Comparison of ENCODE assay signal across 8 mouse cellular contexts in the genomic region with DNA sequence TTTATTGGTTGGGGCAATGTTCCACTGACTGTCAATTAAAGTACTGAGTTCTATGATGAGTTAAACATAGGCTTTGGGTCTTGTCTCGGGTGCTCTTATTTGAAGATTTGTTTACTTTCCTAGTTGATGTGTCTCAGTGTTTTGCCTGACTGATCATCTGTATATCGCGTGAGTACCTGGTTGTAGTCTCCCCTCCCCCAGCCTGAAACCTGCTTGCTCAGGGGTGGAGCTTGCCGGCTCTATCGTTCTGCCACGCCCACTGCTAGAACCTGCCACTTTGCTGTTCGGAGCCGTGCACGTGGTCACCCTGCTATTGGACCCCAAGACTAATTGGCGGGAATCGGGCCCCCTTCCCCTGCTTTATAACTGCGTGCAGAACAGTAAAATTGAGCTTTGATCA. TPM values are rescaled to one million over a fixed set of nuclear protein-coding genes. Genes with fewer than 3 reads are reported as not detected.
A peak's percentile ranks its signal among the peaks of the same experiment; 100 is the strongest.
DNase-seq lines count a peak whose midpoint lies in the region; ATAC-seq lines count a peak whose summit lies in the region.
"Not testable (repeated sequence)": the region's sequence is repeated elsewhere in the genome, so short reads cannot be mapped to it uniquely, and the experiment has no call there.

No protein-coding gene starts in this region.

- H3K36me3 ChIP-seq in forebrain, embryonic 13.5 days (ENCODE audit: poor library complexity, severe bottlenecking); hindbrain, embryonic 13.5 days; kidney, embryonic 16.5 days (ENCODE audit: insufficient read depth, low read length); liver, embryonic 11.5 days (ENCODE audit: control insufficient read depth, insufficient read depth, low read length); midbrain, embryonic 13.5 days; stomach, embryonic 16.5 days (ENCODE audit: control insufficient read depth, insufficient read depth, low read length): not testable (repeated sequence)

- not testable (repeated sequence) for H3K4me1 ChIP-seq in forebrain, embryonic 13.5 days; hindbrain, embryonic 13.5 days (replicated peaks); kidney, embryonic 16.5 days (ENCODE audit: insufficient read depth, low read length); liver, embryonic 11.5 days (replicated peaks; ENCODE audit: control insufficient read depth, insufficient read depth, low read length); midbrain, embryonic 13.5 days (replicated peaks); stomach, embryonic 16.5 days (ENCODE audit: control insufficient read depth, insufficient read depth, low read length)

- not testable (repeated sequence) for H3K4me3 ChIP-seq in forebrain, embryonic 13.5 days; hindbrain, embryonic 13.5 days; kidney, embryonic 16.5 days (ENCODE audit: low read length); liver, embryonic 11.5 days (ENCODE audit: low read depth, low read length); midbrain, embryonic 13.5 days (replicated peaks); stomach, embryonic 16.5 days (replicated peaks; ENCODE audit: low read length)

- peaks cover 11% of the 10 kb centered on the region; the same call in 1 of the 2 replicates for H3K27me3 ChIP-seq in forebrain, embryonic 13.5 days
- peaks cover 11% of the 10 kb centered on the region; the same call in 1 of the 2 replicates for H3K27me3 ChIP-seq in hindbrain, embryonic 13.5 days
- peaks cover 12% of the 10 kb centered on the region; the same call in 1 of the 2 replicates for H3K27me3 ChIP-seq in kidney, embryonic 16.5 days (ENCODE audit: insufficient read depth, low read length)
- not testable (repeated sequence) for H3K27me3 ChIP-seq in liver, embryonic 11.5 days (replicated peaks; ENCODE audit: control insufficient read depth, insufficient read depth, low read length); stomach, embryonic 16.5 days (ENCODE audit: control insufficient read depth, insufficient read depth, low read length)
- peaks cover 12% of the 10 kb centered on the region; the same call in 1 of the 2 replicates for H3K27me3 ChIP-seq in midbrain, embryonic 13.5 days

- H3K9me3 ChIP-seq in forebrain, embryonic 13.5 days (replicated peaks); hindbrain, embryonic 13.5 days; kidney, embryonic 16.5 days (ENCODE audit: low read length); liver, embryonic 11.5 days (ENCODE audit: control insufficient read depth, low read length); midbrain, embryonic 13.5 days; stomach, embryonic 16.5 days (replicated peaks; ENCODE audit: control insufficient read depth, low read length): not testable (repeated sequence)

- peak overlapping the region; percentile 37 for H3K4me2 ChIP-seq in forebrain, embryonic 13.5 days
- H3K4me2 ChIP-seq in hindbrain, embryonic 13.5 days = peak overlapping the region; percentile 26; the same call in 1 of the 2 replicates
- peak overlapping the region; percentile 37 for H3K4me2 ChIP-seq in kidney, embryonic 16.5 days (replicated peaks; ENCODE audit: low read depth, low read length)
- H3K4me2 ChIP-seq in liver, embryonic 11.5 days = peak overlapping the region; percentile 47
- H3K4me2 ChIP-seq in midbrain, embryonic 13.5 days (replicated peaks) = peak overlapping the region; percentile 13
- H3K4me2 ChIP-seq in stomach, embryonic 16.5 days (ENCODE audit: low read depth, low read length) = peak overlapping the region; percentile 10

- ATAC-seq in forebrain, embryonic 13.5 days; hindbrain, embryonic 13.5 days (ENCODE audit: low FRiP score); kidney, embryonic 16.5 days (ENCODE audit: low FRiP score, low TSS enrichment); liver, embryonic 11.5 days (replicated peaks; ENCODE audit: low FRiP score); midbrain, embryonic 13.5 days; stomach, embryonic 16.5 days (ENCODE audit: insufficient read depth, low FRiP score): not testable (repeated sequence)

- not testable (repeated sequence) for H3K27ac ChIP-seq in forebrain, embryonic 13.5 days; hindbrain, embryonic 13.5 days; kidney, embryonic 16.5 days (ENCODE audit: low read length); liver, embryonic 11.5 days (ENCODE audit: low read depth, low read length); midbrain, embryonic 13.5 days; stomach, embryonic 16.5 days (ENCODE audit: low read length)

- not testable (repeated sequence) for H3K9ac ChIP-seq in forebrain, embryonic 13.5 days; hindbrain, embryonic 13.5 days; kidney, embryonic 16.5 days (replicated peaks; ENCODE audit: low read length); liver, embryonic 11.5 days (ENCODE audit: low read depth, low read length); midbrain, embryonic 13.5 days (replicated peaks); stomach, embryonic 16.5 days (ENCODE audit: low read length)

- WGBS in forebrain, embryonic 13.5 days = 26% methylated on average over 12 of the region's 12 CpGs
- WGBS in hindbrain, embryonic 13.5 days = 34% methylated on average over 12 of the region's 12 CpGs
- 23% methylated on average over 12 of the region's 12 CpGs for WGBS in kidney, embryonic 16.5 days
- WGBS in liver, embryonic 11.5 days = 18% methylated on average over 12 of the region's 12 CpGs
- 35% methylated on average over 12 of the region's 12 CpGs for WGBS in midbrain, embryonic 13.5 days
- 16% methylated on average over 12 of the region's 12 CpGs for WGBS in stomach, embryonic 16.5 days

- peak; percentile 80 for DNase-seq in A20 (ENCODE audit: low read depth, low spot score)
- peak; percentile 13 for DNase-seq in adrenal gland, postnatal 25 days
- DNase-seq in liver, embryonic 11.5 days (ENCODE audit: low spot score) = not testable (repeated sequence)

RNA-seq across cellular contexts. Expression of a gene that starts 4.3 kb away (rescaled TPM):
- total RNA-seq in adrenal gland, postnatal 25 days (2021) = 5.0 and 7.1 TPM in 2 replicates
- 9.6 and 10.7 TPM in 2 replicates for polyA plus RNA-seq in forebrain, embryonic 13.5 days (2015; fragmentation: Nextera tagmentation; extraction: Ambion mirVana)
- polyA plus RNA-seq in hindbrain, embryonic 13.5 days (2015; fragmentation: Nextera tagmentation; extraction: Ambion mirVana) = 8.3 and 8.5 TPM in 2 replicates
- polyA plus RNA-seq in kidney, embryonic 16.5 days (2015; fragmentation: Nextera tagmentation; extraction: Ambion mirVana) = 9.6 and 9.9 TPM in 2 replicates
- polyA plus RNA-seq in liver, embryonic 11.5 days (2014; fragmentation: Nextera tagmentation; extraction: Ambion mirVana) = 6.0 and 7.8 TPM in 2 replicates
- 9.4 and 10.1 TPM in 2 replicates for polyA plus RNA-seq in midbrain, embryonic 13.5 days (2015; fragmentation: Nextera tagmentation; extraction: Ambion mirVana)
- 5.2 and 5.4 TPM in 2 replicates for polyA plus RNA-seq in stomach, embryonic 16.5 days (2015; fragmentation: Nextera tagmentation; extraction: Ambion mirVana)

RNA-seq across cellular contexts. Expression of a gene that starts 34.4 kb away (rescaled TPM):
- total RNA-seq in adrenal gland, postnatal 25 days (2021) = 55.3 and 58.7 TPM in 2 replicates
- 46.1 and 51.5 TPM in 2 replicates for polyA plus RNA-seq in forebrain, embryonic 13.5 days (2015; fragmentation: Nextera tagmentation; extraction: Ambion mirVana)
- 49.1 and 53.2 TPM in 2 replicates for polyA plus RNA-seq in hindbrain, embryonic 13.5 days (2015; fragmentation: Nextera tagmentation; extraction: Ambion mirVana)
- 46.2 and 48.7 TPM in 2 replicates for polyA plus RNA-seq in kidney, embryonic 16.5 days (2015; fragmentation: Nextera tagmentation; extraction: Ambion mirVana)
- 46.2 and 46.6 TPM in 2 replicates for polyA plus RNA-seq in liver, embryonic 11.5 days (2014; fragmentation: Nextera tagmentation; extraction: Ambion mirVana)
- polyA plus RNA-seq in midbrain, embryonic 13.5 days (2015; fragmentation: Nextera tagmentation; extraction: Ambion mirVana) = 40.7 and 50.2 TPM in 2 replicates
- 51.2 and 54.4 TPM in 2 replicates for polyA plus RNA-seq in stomach, embryonic 16.5 days (2015; fragmentation: Nextera tagmentation; extraction: Ambion mirVana)
